Mouse (Mus musculus): Measurements from ENCODE around the gene Sbds. TPM values are rescaled to one million over a fixed set of nuclear protein-coding genes. Genes with fewer than 3 reads are reported as not detected.
A peak's percentile ranks its signal among the peaks of the same experiment; 100 is the strongest.

Gene Sbds
- 10 to 100 TPM; 30.3 to 37.7 TPM for total RNA-seq (2021)
- long read RNA-seq, experiment 1, transcript Sbds-201 (5 exons, 1,548 nt), result major isoform, 31 of 33 reads
- long read RNA-seq, experiment 1, partial matches to known transcripts, result 1 of 33 reads
- long read RNA-seq, experiment 1, other reads (novel, unspliced or antisense), result 1 of 33 reads
- long read RNA-seq, experiment 2, transcript Sbds-201 (5 exons, 1,548 nt), result major isoform, 47 of 54 reads
- long read RNA-seq, experiment 2, partial matches to known transcripts, result 1 of 54 reads
- long read RNA-seq, experiment 2, other reads (novel, unspliced or antisense), result 6 of 54 reads

GRCm38 (mm10) chr5:130255017-130255720, at the start of gene Sbds, which contains the start of gene Tyw1:
Sbds (minus strand) TSS chr5:130255530.
Tyw1 (plus strand) TSS chr5:130255619.
- DNase-seq (ENCODE audit: low spot score), result peak; percentile 98

- peak; percentile 71 for DNase-seq (ENCODE audit: low spot score)
These were observed 48.3 kb upstream of the Sbds start for GRCm38 (mm10) chr5:130303611-130304010.

- DNase-seq (ENCODE audit: low spot score), result no peak
These were observed 44.2 kb upstream of the Sbds start for GRCm38 (mm10) chr5:130299526-130299925.

GRCm38 (mm10) chr5:130298831-130299460, 43.6 kb upstream of the Sbds start:
- no peak for DNase-seq (ENCODE audit: low spot score)

- no peak for DNase-seq (ENCODE audit: low spot score)
These were observed 40.7 kb upstream of the Sbds start for GRCm38 (mm10) chr5:130296071-130296470.

GRCm38 (mm10) chr5:130294598-130294997, 39.3 kb upstream of the Sbds start:
- no peak for DNase-seq (ENCODE audit: low spot score)

- DNase-seq (ENCODE audit: low spot score), result no peak
These were observed 38.6 kb upstream of the Sbds start for GRCm38 (mm10) chr5:130293941-130294340.

- no peak for DNase-seq (ENCODE audit: low spot score)
These were observed 37.6 kb upstream of the Sbds start for GRCm38 (mm10) chr5:130292976-130293375.

- no peak for DNase-seq (ENCODE audit: low spot score)
These were observed 35.4 kb upstream of the Sbds start for GRCm38 (mm10) chr5:130290775-130291174.

- no peak for DNase-seq (ENCODE audit: low spot score)
These were observed 34.9 kb upstream of the Sbds start for GRCm38 (mm10) chr5:130290242-130290641.

GRCm38 (mm10) chr5:130288106-130288505, 32.8 kb upstream of the Sbds start:
- DNase-seq (ENCODE audit: low spot score), result no peak

- DNase-seq (ENCODE audit: low spot score), result no peak
These were observed 27.9 kb upstream of the Sbds start for GRCm38 (mm10) chr5:130283079-130283732.

GRCm38 (mm10) chr5:130278011-130278472, 22.7 kb upstream of the Sbds start:
- no peak for DNase-seq (ENCODE audit: low spot score)

- DNase-seq (ENCODE audit: low spot score), result peak; percentile 49
These were observed 20.2 kb upstream of the Sbds start for GRCm38 (mm10) chr5:130275509-130275908.

GRCm38 (mm10) chr5:130273046-130273445, 17.7 kb upstream of the Sbds start:
- no peak for DNase-seq (ENCODE audit: low spot score)

- no peak for DNase-seq (ENCODE audit: low spot score)
These were observed 17.0 kb upstream of the Sbds start for GRCm38 (mm10) chr5:130272344-130272743.

- no peak for DNase-seq (ENCODE audit: low spot score)
These were observed 13.6 kb upstream of the Sbds start for GRCm38 (mm10) chr5:130268976-130269375.

GRCm38 (mm10) chr5:130267316-130267715, 12.0 kb upstream of the Sbds start:
- DNase-seq (ENCODE audit: low spot score), result no peak

- DNase-seq (ENCODE audit: low spot score), result no peak
These were observed 11.3 kb upstream of the Sbds start for GRCm38 (mm10) chr5:130266651-130267050.

- no peak for DNase-seq (ENCODE audit: low spot score)
These were observed 9.2 kb upstream of the Sbds start for GRCm38 (mm10) chr5:130264433-130265005.

GRCm38 (mm10) chr5:130263454-130263853, 8.1 kb upstream of the Sbds start:
- no peak for DNase-seq (ENCODE audit: low spot score)
